Mouse (Mus musculus): ENCODE data around the gene Smdt1.

GRCm38 (mm10) chr15:82348258-82348998, 9.7 kb downstream of the Smdt1 start:
- TF ChIP-seq CTCF (IDR thresholded peaks at IDR 0.05; ENCODE audit: control insufficient read depth, insufficient read depth, insufficient read length) (no peak), MYOG (IDR thresholded peaks at IDR 0.05; ENCODE audit: control insufficient read depth, extremely low read depth, insufficient read length) (no peak)

All from C2C12 (cell line).